Mouse (Mus musculus) kidney, postnatal 36 days (tissue): Measurements from ENCODE around the gene Gnai2.
A peak's percentile ranks its signal among the peaks of the same experiment; 100 is the strongest.
"Not testable (repeated sequence)": the region's sequence is repeated elsewhere in the genome, so short reads cannot be mapped to it uniquely, and the experiment has no call there.

Experiments
- DNase-seq, 2 experiments: peaks; one replicate each; pipeline ENCODE4 v3.0.0; 2021 to 2022; ENCODE audit warnings: mixed read lengths in 2 of 2

Gnai2 gene

DNA sequence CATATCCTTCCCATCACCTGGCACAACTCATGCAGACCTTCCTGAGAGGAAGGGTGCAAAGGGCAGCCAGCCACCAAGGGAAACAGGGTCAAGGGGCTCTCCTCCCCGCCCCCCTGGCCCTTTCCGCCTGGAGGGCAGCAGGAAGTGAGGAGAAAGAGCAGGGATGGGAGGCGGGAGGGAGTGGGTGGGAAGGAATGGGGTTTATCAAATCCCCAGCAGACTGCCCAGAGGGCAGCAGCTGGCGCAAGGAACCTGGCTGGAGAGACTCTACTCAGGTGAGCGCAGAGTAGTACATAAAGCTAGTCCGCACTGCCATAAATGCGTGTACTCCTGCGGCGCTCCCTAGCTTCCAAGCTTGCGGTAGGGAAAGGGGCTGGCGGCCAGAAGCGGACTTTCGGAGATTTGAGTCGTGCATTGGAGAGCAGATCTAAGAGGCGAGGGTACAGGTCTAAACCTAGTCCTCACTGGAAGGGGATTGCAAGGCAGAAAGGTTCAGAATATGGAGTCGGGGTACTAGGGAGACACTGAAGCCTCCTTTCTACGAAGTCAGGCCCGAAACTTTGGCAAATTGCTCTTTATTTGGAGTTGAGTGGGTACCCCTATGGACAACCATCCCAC, 67.4 kb downstream of the Gnai2 start, which contains the start of gene Hyal2:
TSS of gene Hyal2 (plus strand) at position 244 of the 618 bp plus-strand sequence.
- DNase-seq: peak; percentile 92 to 93

DNA sequence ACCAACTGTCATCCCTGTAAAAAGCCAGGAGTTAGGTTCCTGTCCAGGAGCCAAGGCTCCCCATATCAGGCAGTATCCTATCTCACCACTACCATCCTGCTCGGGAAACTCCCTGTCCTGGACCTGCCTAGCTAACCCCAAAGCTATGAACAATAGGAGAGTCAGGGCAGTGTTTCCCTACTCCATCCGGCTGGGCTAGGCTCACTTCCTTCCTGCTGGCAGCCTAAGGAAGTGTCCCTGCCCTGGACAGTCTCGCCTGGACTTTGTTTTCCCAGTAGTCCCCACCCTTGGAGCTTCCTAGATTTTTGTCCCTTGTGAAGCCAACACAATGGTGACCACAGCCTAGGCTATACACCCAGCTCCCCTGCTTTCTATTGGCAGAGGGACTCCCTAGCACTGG, 68.3 kb downstream of the Gnai2 start:
- DNase-seq: peak; percentile 63 to 84

DNA sequence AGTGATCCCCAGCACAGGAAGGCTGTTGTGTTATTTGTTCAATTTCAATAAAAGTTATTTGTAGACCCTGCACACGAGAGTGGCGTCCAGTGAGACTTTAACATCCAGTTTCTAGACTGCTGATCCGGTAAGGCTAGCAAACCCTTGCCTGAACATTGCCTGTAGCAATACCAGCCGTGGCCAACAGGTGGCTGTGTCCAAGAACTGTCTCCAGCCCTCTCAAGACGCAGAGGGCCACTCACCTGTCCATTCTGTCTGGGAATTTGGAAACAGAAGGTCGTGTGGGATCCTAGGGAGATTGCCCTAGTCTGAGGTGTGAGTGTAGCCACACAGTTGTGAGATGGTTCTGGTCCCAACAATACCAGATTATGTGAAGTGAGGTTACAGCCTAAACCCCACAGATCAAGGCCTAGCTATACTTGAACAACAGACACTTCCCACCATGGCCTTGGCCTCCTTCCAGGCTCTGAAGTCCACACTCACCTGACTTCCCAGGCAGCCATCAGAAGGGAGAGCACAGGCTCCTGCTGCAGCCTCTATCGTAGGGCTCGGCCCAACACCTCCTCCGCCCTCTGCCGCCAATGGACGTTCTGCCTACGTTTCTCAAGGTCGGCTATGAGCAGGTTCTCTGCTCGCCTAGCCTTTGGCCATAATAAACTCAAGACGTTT, 69.0 kb downstream of the Gnai2 start:
- DNase-seq: peak; percentile 95 to 97

DNA sequence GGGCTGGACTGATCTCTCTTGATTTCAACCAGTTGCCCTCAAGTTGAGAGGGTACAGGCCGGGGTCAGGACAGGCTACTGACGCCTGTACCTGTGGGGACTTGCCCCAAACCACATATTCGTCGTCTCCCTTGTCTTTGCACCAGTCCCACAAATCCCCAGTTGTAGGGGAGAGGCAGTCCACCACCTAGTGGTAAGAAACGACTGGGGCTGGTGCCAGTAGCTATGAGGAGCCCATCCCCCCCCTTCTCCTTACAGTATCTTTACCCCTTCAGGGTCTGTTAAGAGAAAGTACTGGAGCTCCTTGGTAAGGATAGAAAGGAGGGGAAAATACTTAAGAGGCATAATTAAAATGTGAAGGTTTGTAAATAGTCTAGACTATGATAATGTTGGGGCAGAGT, 69.6 kb downstream of the Gnai2 start:
- DNase-seq: not testable (repeated sequence)
